Mouse (Mus musculus): Measurements from ENCODE around the gene Piwil4. TPM values are rescaled to one million over a fixed set of nuclear protein-coding genes. Genes with fewer than 3 reads are reported as not detected.
"Not testable (repeated sequence)": the region's sequence is repeated elsewhere in the genome, so short reads cannot be mapped to it uniquely, and the experiment has no call there.

The Piwil4 gene
- total RNA-seq, 2 experiments from 2014 or later: 0.19 TPM; not detected in 1

- no peak for DNase-seq (ENCODE audit: low spot score in 2 of 2)
Observed at GRCm38 (mm10) chr9:14726629-14727028, 13.9 kb downstream of the Piwil4 start.

- no peak for DNase-seq (ENCODE audit: low spot score in 2 of 2)
Observed at GRCm38 (mm10) chr9:14726005-14726404, 14.5 kb downstream of the Piwil4 start.

GRCm38 (mm10) chr9:14724755-14725420, 15.6 kb downstream of the Piwil4 start:
- DNase-seq (ENCODE audit: low spot score in 2 of 2): no peak

GRCm38 (mm10) chr9:14721610-14722009, 18.9 kb downstream of the Piwil4 start:
- no peak for DNase-seq (ENCODE audit: low spot score in 2 of 2)

- DNase-seq (ENCODE audit: low spot score in 2 of 2): no peak
Observed at GRCm38 (mm10) chr9:14720384-14720783, 20.1 kb downstream of the Piwil4 start.

GRCm38 (mm10) chr9:14718332-14718691, 22.2 kb downstream of the Piwil4 start:
- DNase-seq (ENCODE audit: low spot score in 2 of 2): no peak

GRCm38 (mm10) chr9:14717689-14718331, 22.7 kb downstream of the Piwil4 start:
- no peak for DNase-seq (ENCODE audit: low spot score in 2 of 2)

- no peak for DNase-seq (ENCODE audit: low spot score in 2 of 2)
Observed at GRCm38 (mm10) chr9:14715258-14715657, 25.3 kb downstream of the Piwil4 start.

- DNase-seq (ENCODE audit: low spot score in 2 of 2): no peak
Observed at GRCm38 (mm10) chr9:14710910-14711309, 29.6 kb downstream of the Piwil4 start.

- DNase-seq (ENCODE audit: low spot score in 2 of 2): no peak
Observed at GRCm38 (mm10) chr9:14705321-14706162, 35.0 kb downstream of the Piwil4 start.

GRCm38 (mm10) chr9:14700795-14701194, 39.7 kb downstream of the Piwil4 start:
- DNase-seq (ENCODE audit: low spot score in 2 of 2): not testable (repeated sequence)

GRCm38 (mm10) chr9:14699288-14699640, 41.3 kb downstream of the Piwil4 start:
- no peak for DNase-seq (ENCODE audit: low spot score in 2 of 2)

GRCm38 (mm10) chr9:14698582-14699287, 41.8 kb downstream of the Piwil4 start:
- peak; percentile 84 to 88 for DNase-seq (ENCODE audit: low spot score in 2 of 2)

GRCm38 (mm10) chr9:14697903-14698302, 42.6 kb downstream of the Piwil4 start:
- DNase-seq (ENCODE audit: low spot score in 2 of 2): no peak

- DNase-seq (ENCODE audit: low spot score in 2 of 2): no peak
Observed at GRCm38 (mm10) chr9:14689376-14690108, 51.0 kb downstream of the Piwil4 start.

GRCm38 (mm10) chr9:14684363-14684762, 56.2 kb downstream of the Piwil4 start:
- no peak for DNase-seq (ENCODE audit: low spot score in 2 of 2)

- no peak for DNase-seq (ENCODE audit: low spot score in 2 of 2)
Observed at GRCm38 (mm10) chr9:14682741-14683140, 57.8 kb downstream of the Piwil4 start.

GRCm38 (mm10) chr9:14680584-14680983, 59.9 kb downstream of the Piwil4 start:
- DNase-seq (ENCODE audit: low spot score in 2 of 2): no peak

GRCm38 (mm10) chr9:14675707-14676691, 64.5 kb downstream of the Piwil4 start:
- DNase-seq (ENCODE audit: low spot score in 2 of 2): no peak

Data from adrenal gland, adult 18-20 months (tissue).